Mouse (Mus musculus) inflammation-experienced regulatory T-cells, adult 6 months (primary cell): Measurements from ENCODE around the gene Tnrc18. TPM values are rescaled to one million over a fixed set of nuclear protein-coding genes. Genes with fewer than 3 reads are reported as not detected.
"Not testable (repeated sequence)": the region's sequence is repeated elsewhere in the genome, so short reads cannot be mapped to it uniquely, and the experiment has no call there.

Experiments
- ATAC-seq: one replicate; pipeline ENCODE4 v1.8.0; 2017
- polyA plus RNA-seq, 3 experiments: library from polyadenylated mRNA; unstranded; fragments of 100-300 nt; shearing (Covaris generic); gene quantifications; one replicate each; pipeline ENCODE4 v1.2.1; 2017

Gene Tnrc18
- 1 to 10 TPM; 1.6 to 4.4 (median 2.9) TPM for polyA plus RNA-seq

DNA sequence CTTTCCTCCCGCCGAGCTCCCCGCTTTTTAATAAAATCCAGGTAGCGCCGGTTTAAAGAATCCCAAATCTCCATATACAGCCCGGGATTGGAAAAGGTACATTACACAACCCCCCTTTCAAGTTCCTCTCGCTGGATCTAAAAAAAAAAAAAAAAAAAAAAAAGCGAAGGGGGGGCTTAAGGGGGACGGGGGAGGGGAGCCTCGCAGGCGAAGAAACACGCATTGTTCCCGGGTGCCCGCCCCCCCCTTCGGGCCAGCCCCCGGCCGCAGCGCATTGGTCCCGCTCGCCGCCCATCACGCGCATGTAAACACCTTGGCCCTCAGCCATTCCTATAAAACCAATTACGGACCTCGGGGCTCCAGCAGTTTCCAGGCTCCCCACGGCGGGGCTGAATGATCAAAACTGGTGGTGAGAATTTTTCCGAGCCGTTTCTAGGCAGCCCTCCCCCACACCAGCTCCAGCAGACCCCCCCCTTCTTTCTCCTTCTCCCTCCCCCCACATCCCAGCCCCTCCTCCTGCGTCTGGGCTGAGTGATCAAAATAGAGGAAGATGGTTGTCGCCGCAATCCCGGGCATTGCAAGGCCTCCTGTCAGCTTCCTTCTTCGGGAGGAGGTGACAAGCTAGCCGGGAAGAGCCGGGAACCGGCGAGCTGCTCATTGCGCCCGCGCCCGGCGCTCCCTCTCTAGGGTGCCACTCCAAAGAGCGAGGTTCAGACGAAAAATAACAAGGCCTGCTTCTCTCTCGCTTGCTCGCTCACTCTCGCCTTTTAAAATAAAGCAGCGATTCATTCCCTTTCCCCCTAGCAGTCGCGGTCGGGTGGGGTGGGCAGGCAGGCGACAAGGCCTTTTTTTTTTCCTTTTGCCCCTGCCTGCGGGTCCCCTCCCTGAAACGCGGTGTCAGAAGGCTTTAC, at the start of gene Tnrc18:
Gene Tnrc18 (minus strand): TSS at position 139 of the 911 bp plus-strand sequence.
- ATAC-seq: no peak

- no peak for ATAC-seq
Measured at GRCm38 (mm10) chr5:142857763-142858229, 40.3 kb upstream of the Tnrc18 start.

GRCm38 (mm10) chr5:142856408-142856807, 38.9 kb upstream of the Tnrc18 start:
- no peak for ATAC-seq

DNA sequence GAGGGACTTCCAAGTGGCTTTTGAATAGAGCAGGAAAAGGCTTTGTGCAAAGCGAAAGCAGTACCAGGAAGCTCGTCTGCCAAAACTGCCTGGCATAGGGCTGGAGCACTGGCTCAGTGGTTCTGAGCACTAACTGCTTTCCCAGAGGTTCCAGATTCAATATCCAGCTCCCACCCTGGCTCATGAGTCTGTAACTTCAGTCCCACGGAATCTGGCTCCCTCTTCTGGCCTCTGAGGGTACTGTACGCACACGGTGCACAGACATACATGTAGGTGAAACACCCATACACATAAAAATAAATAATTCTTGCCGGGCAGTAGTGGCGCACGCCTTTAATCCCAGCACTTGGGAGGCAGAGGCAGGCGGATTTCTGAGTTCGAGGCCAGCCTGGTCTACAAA, 37.4 kb upstream of the Tnrc18 start:
- ATAC-seq: no peak

DNA sequence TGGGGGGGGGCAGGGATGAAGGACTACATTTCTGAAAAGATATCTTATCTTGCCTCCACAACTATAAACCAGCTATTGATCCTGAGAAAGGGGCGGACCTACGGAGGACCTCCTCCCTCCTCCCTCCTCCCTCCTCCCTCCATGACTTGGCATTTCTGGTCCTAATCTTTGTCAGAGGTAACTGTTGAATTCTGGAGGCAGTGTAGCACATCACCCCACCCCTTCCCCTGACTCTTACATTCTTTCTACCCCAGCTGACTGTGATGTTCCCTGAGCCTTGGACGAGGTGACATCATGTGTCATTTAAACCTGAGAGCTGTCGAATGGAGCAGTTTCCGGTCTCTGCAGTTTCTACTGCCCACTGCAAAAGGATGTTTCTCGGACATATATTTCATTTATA, 36.1 kb upstream of the Tnrc18 start:
- no peak for ATAC-seq

GRCm38 (mm10) chr5:142851681-142852049, 34.2 kb upstream of the Tnrc18 start:
- ATAC-seq: no peak

DNA sequence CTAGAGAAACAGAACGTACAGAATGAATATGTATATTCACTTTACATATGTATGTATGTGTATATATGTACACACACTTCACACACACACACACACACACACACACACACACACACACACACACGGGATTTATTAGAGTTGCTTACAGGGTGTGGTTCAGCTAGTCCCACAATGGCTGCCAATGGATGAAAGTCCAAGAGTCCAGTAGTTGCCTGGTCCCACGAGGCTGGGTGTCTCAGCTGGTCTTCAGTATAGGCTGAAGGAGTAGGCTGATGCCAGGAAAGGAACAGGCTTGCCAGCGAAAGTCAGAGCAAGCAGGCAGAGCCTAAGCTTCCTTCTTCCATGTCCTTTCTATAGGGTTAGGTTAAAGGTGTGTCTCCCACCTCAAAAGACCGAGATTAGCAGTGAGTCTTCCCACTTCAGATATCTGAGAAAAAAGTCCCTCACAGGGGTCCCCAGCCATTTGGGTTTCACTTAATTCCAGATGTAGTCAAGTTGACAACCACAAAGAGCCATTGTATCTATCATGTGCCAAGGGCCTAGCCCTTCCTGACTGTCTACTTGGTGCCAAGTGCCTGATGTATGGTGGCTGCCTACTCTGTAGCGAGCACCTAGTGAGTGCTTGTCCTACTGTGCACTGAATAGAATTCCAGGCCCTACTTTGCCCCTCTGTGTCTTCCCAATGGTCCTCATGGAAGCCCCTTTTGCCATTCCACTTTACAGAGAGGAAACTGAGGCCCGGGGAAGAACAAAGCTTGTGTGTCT, 33.6 kb upstream of the Tnrc18 start:
- ATAC-seq: no peak

GRCm38 (mm10) chr5:142850476-142850875, 33.0 kb upstream of the Tnrc18 start:
- ATAC-seq: no peak

- ATAC-seq: no peak
Measured at GRCm38 (mm10) chr5:142848911-142849310, 31.4 kb upstream of the Tnrc18 start.

DNA sequence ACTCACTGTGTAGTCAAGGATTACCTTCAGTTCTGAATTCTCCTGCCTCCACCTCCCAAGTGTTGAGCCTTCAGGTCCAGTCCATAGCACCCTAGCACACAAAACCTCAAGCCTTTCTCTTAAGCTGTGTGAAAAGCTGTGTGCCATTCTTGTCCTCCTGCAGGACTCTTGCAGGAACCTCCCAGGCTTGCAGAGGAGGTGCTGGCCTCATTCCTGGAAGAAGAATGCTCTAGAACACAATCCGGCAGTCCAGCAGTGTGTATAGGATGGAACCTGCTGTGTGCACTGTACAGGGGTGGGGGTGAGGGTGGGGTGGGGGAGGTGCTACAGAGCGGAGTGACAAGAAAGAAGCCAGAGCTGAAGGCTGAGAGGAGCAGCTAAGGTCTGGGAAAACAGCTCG, 30.7 kb upstream of the Tnrc18 start:
- no peak for ATAC-seq

DNA sequence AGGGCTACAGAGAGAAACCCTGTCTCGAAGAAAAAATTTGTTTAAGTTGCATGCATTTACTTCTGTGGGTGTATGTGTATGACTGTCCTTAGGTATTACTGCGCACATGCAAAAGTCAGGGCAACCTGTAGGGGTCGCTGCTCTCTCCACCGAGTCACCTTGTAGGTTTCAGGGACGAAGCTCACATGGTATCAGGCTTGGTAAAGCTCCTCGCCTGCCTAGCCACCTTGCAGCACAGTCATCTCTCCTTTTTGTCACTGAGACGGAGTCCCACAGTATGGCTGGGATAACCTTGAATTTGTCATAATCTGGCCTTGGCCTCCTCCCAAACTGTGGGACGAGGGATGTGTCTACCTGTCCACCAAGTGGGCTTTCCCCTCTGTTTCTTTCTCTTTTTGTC, 27.0 kb upstream of the Tnrc18 start:
- no peak for ATAC-seq

DNA sequence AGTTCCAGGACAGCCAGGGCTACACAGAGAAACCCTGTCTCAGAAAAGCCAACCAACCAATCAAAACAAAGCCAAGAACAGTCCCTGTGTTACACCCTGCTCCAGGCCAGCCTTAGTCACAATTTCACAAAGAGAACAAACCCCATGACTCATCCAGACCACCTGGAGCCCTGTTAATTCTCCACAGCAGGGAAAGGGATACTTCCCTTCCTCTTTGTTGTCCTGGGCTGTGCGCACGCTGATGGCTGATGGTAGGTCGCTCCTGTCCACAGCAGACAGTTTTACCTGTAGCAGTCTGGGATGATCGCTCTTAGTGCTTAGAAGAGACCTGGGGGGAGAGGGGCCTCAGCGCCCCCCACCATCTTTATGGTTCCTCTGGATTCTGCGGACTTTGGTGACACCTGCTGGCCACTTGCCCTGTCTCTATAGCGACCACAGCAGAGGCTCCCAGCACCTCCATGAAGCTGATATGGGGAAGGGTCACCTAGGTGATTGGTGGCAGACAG, 24.7 kb upstream of the Tnrc18 start:
- no peak for ATAC-seq

DNA sequence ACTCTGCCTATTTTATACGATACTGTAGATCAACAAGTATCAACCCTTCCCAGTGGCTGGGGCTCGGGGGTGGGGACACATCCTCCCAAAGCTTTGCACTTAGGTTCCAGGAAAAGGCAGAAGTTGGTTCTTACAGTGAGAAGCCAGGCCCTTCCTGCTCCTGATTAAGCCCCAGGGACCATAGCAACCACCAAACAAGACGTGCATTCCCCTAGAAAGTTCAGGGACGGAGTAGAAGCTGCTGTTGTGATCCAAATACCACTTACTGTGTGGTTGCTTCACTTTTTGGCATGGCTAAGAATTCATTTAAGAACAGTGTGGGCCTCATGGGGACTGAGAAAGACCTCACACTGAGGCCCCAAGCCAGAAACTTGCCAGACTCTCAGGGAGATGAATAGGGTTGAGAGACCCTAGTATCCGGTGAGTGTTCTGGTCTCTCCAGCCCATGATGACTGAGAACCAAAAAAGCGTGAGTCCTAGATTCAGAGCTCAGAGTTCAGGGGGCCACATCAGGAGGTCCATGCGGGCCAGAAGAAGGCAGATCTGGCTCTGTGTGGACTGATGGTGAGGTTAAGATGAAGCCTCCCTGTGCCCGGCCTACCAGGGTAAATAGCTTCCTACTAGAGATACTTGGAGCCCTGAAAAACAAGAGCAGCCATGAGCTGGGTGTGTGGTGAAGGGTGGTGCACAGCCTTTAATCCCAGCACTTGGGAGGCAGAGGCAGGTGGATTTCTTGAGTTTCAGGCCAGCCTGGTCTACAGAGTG, 24.1 kb upstream of the Tnrc18 start:
- no peak for ATAC-seq

GRCm38 (mm10) chr5:142837427-142837826, 20.0 kb upstream of the Tnrc18 start:
- ATAC-seq: not testable (repeated sequence)

- ATAC-seq: no peak
Measured at GRCm38 (mm10) chr5:142836891-142837290, 19.4 kb upstream of the Tnrc18 start.

GRCm38 (mm10) chr5:142833646-142834438, 16.4 kb upstream of the Tnrc18 start:
- ATAC-seq: no peak

DNA sequence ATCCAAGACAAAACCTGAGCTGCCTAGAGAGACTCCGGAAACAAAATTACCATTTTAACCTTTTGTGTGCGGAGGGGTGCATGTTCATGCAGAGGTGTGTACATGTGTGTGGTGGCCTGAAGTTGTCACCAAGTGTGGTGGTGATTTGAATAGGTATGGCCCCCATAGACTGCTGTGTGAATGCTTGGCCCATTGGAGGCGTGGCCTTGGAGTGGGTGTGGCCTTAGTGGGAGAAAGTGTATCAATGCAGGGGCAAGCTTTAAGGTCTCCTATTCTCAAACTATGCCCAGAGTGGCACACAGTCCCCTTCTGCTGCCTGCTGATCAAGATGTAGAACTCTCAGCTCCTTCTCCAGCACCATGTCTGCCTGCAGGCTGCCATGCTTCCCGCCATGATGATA, 8.7 kb upstream of the Tnrc18 start:
- no peak for ATAC-seq

- ATAC-seq: no peak
Measured at GRCm38 (mm10) chr5:142825665-142826064, 8.2 kb upstream of the Tnrc18 start.

- ATAC-seq: no peak
Measured at GRCm38 (mm10) chr5:142824091-142824490, 6.6 kb upstream of the Tnrc18 start.

GRCm38 (mm10) chr5:142823096-142824062, 5.9 kb upstream of the Tnrc18 start:
- ATAC-seq: no peak
